Mouse (Mus musculus) thymus, adult 2 months (tissue): ENCODE results near the gene Slc48a1. TPM values are rescaled to one million over a fixed set of nuclear protein-coding genes. Genes with fewer than 3 reads are reported as not detected.
A peak's percentile ranks its signal among the peaks of the same experiment; 100 is the strongest.

ENCODE experiments used
- DNase-seq: peaks from one replicate; pipeline ENCODE4 v3.0.0; 2021
- H3K27ac ChIP-seq: fragments of 200-500 bp; 2 replicates; pipeline ENCODE4 v1.5.1; 2012; ENCODE audit warnings: low read length, control low read depth; ENCODE audit not compliant: control insufficient read depth, insufficient read depth
- H3K27me3 ChIP-seq: fragments of 200-500 bp; 2 replicates; pipeline ENCODE4 v1.6.1; 2012; ENCODE audit warnings: mild to moderate bottlenecking, low read length, moderate library complexity, mixed read lengths; ENCODE audit not compliant: control insufficient read depth, insufficient read depth
- H3K36me3 ChIP-seq: fragments of 200-500 bp; 2 replicates; pipeline ENCODE4 v1.6.1; 2012; ENCODE audit warnings: mild to moderate bottlenecking, low read length, moderate library complexity; ENCODE audit not compliant: control insufficient read depth, insufficient read depth
- H3K4me1 ChIP-seq: fragments of 200-500 bp; replicated peaks from 2 replicates; pipeline ENCODE4 v1.6.1; 2012; ENCODE audit warnings: low read length; ENCODE audit not compliant: control insufficient read depth, insufficient read depth
- H3K4me3 ChIP-seq: fragments of 200-500 bp; 2 replicates; pipeline ENCODE4 v1.5.1; 2012; ENCODE audit warnings: mild to moderate bottlenecking, low read length, control low read depth, moderate library complexity; ENCODE audit not compliant: control insufficient read depth, insufficient read depth
- CTCF ChIP-seq: fragments of 200-500 bp; IDR thresholded peaks from 2 replicates; pipeline ENCODE4 v1.5.1; 2012; ENCODE audit warnings: mild to moderate bottlenecking, control low read depth, low read length, moderate library complexity, borderline replicate concordance; ENCODE audit not compliant: control insufficient read depth, poor library complexity, insufficient read depth; ENCODE audit errors: extremely low read depth
- POLR2A ChIP-seq: fragments of 200-500 bp; IDR thresholded peaks from 2 replicates; pipeline ENCODE4 v1.6.1; 2012; ENCODE audit warnings: mild to moderate bottlenecking, low read length, control low read depth, moderate library complexity; ENCODE audit not compliant: control insufficient read depth, poor library complexity, insufficient read depth; ENCODE audit errors: extremely low read depth
- WGBS: fragments of 180-500 bp; shearing (Covaris S2); methylation state at CpG from one replicate; pipeline ENCODE4 v1.1.7; 2018; 5-methylcytosine and 5-hydroxymethylcytosine counted together
- polyA plus RNA-seq: library from polyadenylated mRNA; depleted of rRNA; stranded (reverse); fragments of >200 nt; gene quantifications from 2 replicates; pipeline ENCODE4 v1.2.3, GENCODE M21; 2012

The Slc48a1 gene
- polyA plus RNA-seq, 1 experiment: 62.8 TPM

- no peak for DNase-seq
- peaks cover 52% of the 10 kb centered on the region for H3K36me3 ChIP-seq
- no peak overlapping the region for H3K4me3 ChIP-seq
- no peak for TF ChIP-seq POLR2A
- TF ChIP-seq CTCF: no peak
- no peaks in the 10 kb centered on the region for H3K27me3 ChIP-seq
- H3K27ac ChIP-seq: no peak overlapping the region
- 84% methylated on average over 21 of the region's 21 CpGs for WGBS
- H3K4me1 ChIP-seq: peaks cover 40% of the 10 kb centered on the region
Observed at GRCm38 (mm10) chr15:97813452-97814204, 35.3 kb downstream of the Slc48a1 start.

GRCm38 (mm10) chr15:97814703-97815102, 36.4 kb downstream of the Slc48a1 start:
- no peaks in the 10 kb centered on the region for H3K27me3 ChIP-seq
- H3K36me3 ChIP-seq: peaks cover 42% of the 10 kb centered on the region
- H3K4me1 ChIP-seq: peaks cover 41% of the 10 kb centered on the region
- H3K27ac ChIP-seq: no peak overlapping the region
- WGBS: 62% methylated on average over 5 of the region's 5 CpGs
- TF ChIP-seq POLR2A: no peak
- DNase-seq: no peak
- H3K4me3 ChIP-seq: no peak overlapping the region

GRCm38 (mm10) chr15:97815254-97815653, 36.9 kb downstream of the Slc48a1 start:
- no peak overlapping the region for H3K27ac ChIP-seq
- WGBS: 97% methylated on average over 4 of the region's 4 CpGs
- H3K36me3 ChIP-seq: peaks cover 37% of the 10 kb centered on the region
- H3K27me3 ChIP-seq: no peaks in the 10 kb centered on the region
- no peak for TF ChIP-seq CTCF
- TF ChIP-seq POLR2A: no peak
- no peak for DNase-seq
- peaks cover 46% of the 10 kb centered on the region for H3K4me1 ChIP-seq
- H3K4me3 ChIP-seq: no peak overlapping the region

- WGBS: 58% methylated on average over 17 of the region's 17 CpGs
Observed at GRCm38 (mm10) chr15:97816199-97816994, 38.1 kb downstream of the Slc48a1 start.

GRCm38 (mm10) chr15:97819937-97820336, 41.6 kb downstream of the Slc48a1 start:
- no peak overlapping the region for H3K27ac ChIP-seq
- no peak for TF ChIP-seq CTCF
- TF ChIP-seq POLR2A: no peak
- no peak for DNase-seq
- H3K4me1 ChIP-seq: peaks cover 76% of the 10 kb centered on the region
- H3K27me3 ChIP-seq: no peaks in the 10 kb centered on the region
- H3K36me3 ChIP-seq: peaks cover 36% of the 10 kb centered on the region
- 86% methylated on average over 9 of the region's 9 CpGs for WGBS
- H3K4me3 ChIP-seq: no peak overlapping the region

More at GRCm38 (mm10) chr15:97816199-97816994, 38.1 kb downstream of the Slc48a1 start:
- TF ChIP-seq POLR2A (no peak), CTCF (no peak)
- Histone ChIP-seq H3K4me3 (no peak overlapping the region), H3K36me3 (peaks cover 35% of the 10 kb centered on the region), H3K27ac (no peak overlapping the region), H3K27me3 (no peaks in the 10 kb centered on the region), H3K4me1 (peaks cover 57% of the 10 kb centered on the region)
- DNase-seq: no peak

GRCm38 (mm10) chr15:97821321-97821982, 43.1 kb downstream of the Slc48a1 start:
- DNase-seq: no peak
- Histone ChIP-seq H3K27me3 (no peaks in the 10 kb centered on the region), H3K4me1 (peaks cover 80% of the 10 kb centered on the region), H3K4me3 (no peak overlapping the region), H3K27ac (peak overlapping the region; percentile 48), H3K36me3 (peaks cover 29% of the 10 kb centered on the region)
- no peak for TF ChIP-seq POLR2A
- TF ChIP-seq CTCF: no peak
- 11% methylated on average over 10 of the region's 10 CpGs for WGBS

GRCm38 (mm10) chr15:97821983-97822363, 43.7 kb downstream of the Slc48a1 start:
- 14% methylated on average over 6 of the region's 6 CpGs for WGBS
- TF ChIP-seq CTCF: 0 out of 2 replicates have a peak, but pooled peaks have one; percentile 20
- TF ChIP-seq POLR2A: no peak
- no peak overlapping the region for H3K4me3 ChIP-seq

More at GRCm38 (mm10) chr15:97821983-97822363, 43.7 kb downstream of the Slc48a1 start:
- Histone ChIP-seq H3K4me1 (peaks cover 81% of the 10 kb centered on the region), H3K27ac (peak overlapping the region; percentile 48), H3K27me3 (no peaks in the 10 kb centered on the region), H3K36me3 (peaks cover 32% of the 10 kb centered on the region)
- DNase-seq: peak; percentile 61
